Mouse (Mus musculus) liver, embryonic 14.5 days (tissue): ENCODE data around the gene Prex1. TPM values are rescaled to one million over a fixed set of nuclear protein-coding genes. Genes with fewer than 3 reads are reported as not detected.

Experiments used
- ATAC-seq: fragments of 200-750 bp; cut with Nextera tagmentation; 2 replicates; pipeline ENCODE4 v1.8.0; 2017; ENCODE audit warnings: moderate number of reproducible peaks, mild to moderate bottlenecking, moderate library complexity; ENCODE audit not compliant: insufficient read depth
- DNase-seq, 3 experiments: peaks; one replicate each; pipeline ENCODE4 v3.0.0-alpha.2; 2012 to 2013; ENCODE audit warnings: low read depth in 3 of 3, low spot score in 3 of 3
- H3K27ac ChIP-seq: fragments of 300-500 bp; sonication (generic); 2 replicates; pipeline ENCODE4 v1.5.1; 2014; ENCODE audit warnings: moderate library complexity, mild to moderate bottlenecking, control low read depth, inconsistent platforms
- H3K27me3 ChIP-seq: fragments of 300-500 bp; sonication (generic); 2 replicates; pipeline ENCODE4 v1.6.1; 2014; ENCODE audit warnings: mild to moderate bottlenecking, low read length, moderate library complexity; ENCODE audit not compliant: control insufficient read depth, insufficient read depth
- H3K36me3 ChIP-seq: fragments of 300-500 bp; sonication (generic); replicated peaks from 2 replicates; pipeline ENCODE4 v1.6.1; 2014; ENCODE audit warnings: low read depth; ENCODE audit not compliant: control insufficient read depth, insufficient read depth
- H3K4me1 ChIP-seq, 2 experiments: fragments of 200-500 bp in 1 of 2; fragments of 300-500 bp in 1 of 2; sonication (generic) in 1 of 2; replicated peaks; 2 replicates each; pipeline ENCODE4 v1.6.1; 2012 to 2014; ENCODE audit warnings: antibody characterized with exemption in 1 of 2, inconsistent platforms in 1 of 2, low read length in 1 of 2; ENCODE audit not compliant: control insufficient read depth in 2 of 2, insufficient read depth in 2 of 2
- H3K4me2 ChIP-seq: fragments of 300-500 bp; sonication (generic); 2 replicates; pipeline ENCODE4 v1.6.1; 2014; ENCODE audit warnings: low read depth, mild to moderate bottlenecking, control low read depth, moderate library complexity
- H3K4me3 ChIP-seq, 2 experiments: fragments of 200-500 bp in 1 of 2; fragments of 300-500 bp in 1 of 2; sonication (generic) in 1 of 2; 2 replicates each; pipeline ENCODE4 v1.5.1; 2012 to 2014; ENCODE audit warnings: low read depth in 2 of 2, low read length in 2 of 2, mild to moderate bottlenecking in 2 of 2, control low read depth in 1 of 2, inconsistent platforms in 1 of 2, moderate library complexity in 1 of 2; ENCODE audit not compliant: insufficient read depth in 1 of 2
- H3K9ac ChIP-seq: fragments of 300-500 bp; sonication (generic); replicated peaks from 2 replicates; pipeline ENCODE4 v1.6.1; 2014; ENCODE audit warnings: mild to moderate bottlenecking, control low read depth, moderate library complexity
- H3K9me3 ChIP-seq: fragments of 300-500 bp; sonication (generic); 2 replicates; pipeline ENCODE4 v1.6.1; 2016; ENCODE audit warnings: low read length, mixed read lengths; ENCODE audit not compliant: control insufficient read depth
- CTCF ChIP-seq: IDR thresholded peaks from 2 replicates; pipeline ENCODE4 v1.5.1; 2016; ENCODE audit warnings: antibody characterized with exemption, low read depth, control low read depth
- EP300 ChIP-seq: IDR thresholded peaks from 2 replicates; pipeline ENCODE4 v1.6.1; 2016; ENCODE audit warnings: antibody characterized with exemption, low read depth
- WGBS: fragments of 180-500 bp; shearing (Covaris S2); extraction: QIAGEN DNeasy Blood & Tissue Kit; methylation state at CpG from one replicate; pipeline ENCODE4 v1.1.7; 2014; ENCODE audit not compliant: insufficient replicate concordance; 5-methylcytosine and 5-hydroxymethylcytosine counted together
- polyA plus RNA-seq, 2 experiments: library from polyadenylated mRNA; depleted of rRNA in 1 of 2; stranded (reverse) in 1 of 2; unstranded in 1 of 2; fragments of >200 nt; fragmentation: Nextera tagmentation in 1 of 2; extraction: Ambion mirVana in 1 of 2; gene quantifications; 2 replicates each; pipeline versions ENCODE4 v1.2.1 to v1.2.3; 2012 to 2014

The Prex1 gene
- polyA plus RNA-seq, 2 experiments, result 9.2 to 10.0 TPM

- WGBS, result 77% methylated on average over 13 of the region's 13 CpGs
- no peak for TF ChIP-seq EP300
- TF ChIP-seq CTCF, result no peak
- Histone ChIP-seq H3K4me3 (no peak overlapping the region), H3K4me1 (peaks cover 59 to 66% of the 10 kb centered on the region in 2 experiments), H3K27me3 (no peaks in the 10 kb centered on the region), H3K36me3 (peaks cover 11% of the 10 kb centered on the region), H3K4me2 (peak overlapping the region; percentile 91), H3K27ac (no peak overlapping the region), H3K9ac (no peak overlapping the region), H3K9me3 (peaks cover 4% of the 10 kb centered on the region)
- ATAC-seq (no peak), DNase-seq (no peak)
Observed at GRCm38 (mm10) chr2:166700732-166701131, 12.9 kb downstream of the Prex1 start.

DNA sequence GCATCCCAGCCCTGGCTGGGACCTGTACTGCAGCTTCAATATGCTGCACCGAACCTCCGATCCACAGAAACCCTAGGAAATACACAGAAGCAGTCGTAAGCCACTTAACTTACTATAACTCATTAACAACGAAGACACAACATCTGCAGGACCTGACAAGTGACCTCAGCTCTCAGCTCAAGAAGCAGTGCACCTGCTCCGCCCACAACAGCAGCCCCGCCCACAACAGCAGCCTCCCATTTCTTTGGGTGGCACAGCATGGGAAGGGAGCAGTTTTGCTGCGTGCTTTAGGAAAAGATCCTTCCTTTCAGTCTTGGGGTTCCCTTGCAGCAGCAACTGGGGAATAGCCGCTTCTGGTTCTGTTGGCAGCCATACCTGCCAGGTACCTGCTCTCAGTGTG lies 13.5 kb downstream of the Prex1 start:
- no peak overlapping the region for H3K27ac ChIP-seq
- no peak for TF ChIP-seq CTCF
- TF ChIP-seq EP300, result no peak
- no peak for DNase-seq
- H3K4me3 ChIP-seq, result no peak overlapping the region
- no peak for ATAC-seq
- 54% methylated on average over 8 of the region's 8 CpGs for WGBS
- H3K36me3 ChIP-seq, result peaks cover 6% of the 10 kb centered on the region
- H3K9ac ChIP-seq, result no peak overlapping the region
- peaks cover 53 to 61% of the 10 kb centered on the region in 2 experiments for H3K4me1 ChIP-seq
- no peak overlapping the region; the same call in 1 of the 2 replicates for H3K4me2 ChIP-seq
- peaks cover 4% of the 10 kb centered on the region for H3K9me3 ChIP-seq
- no peaks in the 10 kb centered on the region for H3K27me3 ChIP-seq

DNA sequence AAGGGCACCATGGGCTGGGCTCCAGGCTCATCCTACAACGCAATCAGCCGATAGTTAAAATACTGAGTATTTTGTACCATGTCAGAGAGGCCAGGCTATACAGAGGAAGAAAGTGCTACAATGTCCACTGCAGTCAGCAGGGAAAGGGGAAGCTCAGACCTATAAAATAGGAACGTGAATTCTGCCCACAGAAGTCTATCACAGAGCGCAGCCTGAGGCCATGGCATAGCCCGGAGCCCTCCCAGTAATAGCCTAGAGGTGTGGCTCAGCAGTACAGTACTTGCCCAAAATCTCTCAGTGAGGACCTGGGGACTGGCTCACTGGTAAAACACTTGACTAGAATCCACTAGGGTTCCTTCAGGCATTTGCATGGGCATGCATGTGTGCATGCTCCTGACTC lies 14.1 kb downstream of the Prex1 start:
- TF ChIP-seq EP300, result no peak
- TF ChIP-seq CTCF, result no peak
- H3K9me3 ChIP-seq, result peaks cover under 1% of the 10 kb centered on the region
- no peak overlapping the region for H3K9ac ChIP-seq
- no peak for ATAC-seq
- peaks cover 3% of the 10 kb centered on the region for H3K36me3 ChIP-seq
- 58% methylated on average over 5 of the region's 5 CpGs for WGBS
- H3K27ac ChIP-seq, result no peak overlapping the region
- no peaks in the 10 kb centered on the region for H3K27me3 ChIP-seq
- H3K4me1 ChIP-seq, result peaks cover 55 to 61% of the 10 kb centered on the region in 2 experiments
- H3K4me3 ChIP-seq, result no peak overlapping the region
- H3K4me2 ChIP-seq, result no peak overlapping the region
- DNase-seq, result no peak

GRCm38 (mm10) chr2:166694616-166695015 lies 19.0 kb downstream of the Prex1 start:
- no peak overlapping the region for H3K9ac ChIP-seq
- H3K27ac ChIP-seq, result no peak overlapping the region
- H3K4me2 ChIP-seq, result no peak overlapping the region
- TF ChIP-seq EP300 (no peak), CTCF (no peak)
- no peaks in the 10 kb centered on the region; the same call in 1 of the 2 replicates for H3K9me3 ChIP-seq
- 84% methylated on average over 2 of the region's 2 CpGs for WGBS
- no peaks in the 10 kb centered on the region for H3K36me3 ChIP-seq
- peaks cover 16 to 19% of the 10 kb centered on the region in 2 experiments for H3K4me1 ChIP-seq
- H3K27me3 ChIP-seq, result no peaks in the 10 kb centered on the region
- DNase-seq (peak in 2 of 3 experiments; percentile 58 to 64), ATAC-seq (peak; percentile 64; the same call in 1 of the 2 replicates)
- H3K4me3 ChIP-seq, result no peak overlapping the region

DNA sequence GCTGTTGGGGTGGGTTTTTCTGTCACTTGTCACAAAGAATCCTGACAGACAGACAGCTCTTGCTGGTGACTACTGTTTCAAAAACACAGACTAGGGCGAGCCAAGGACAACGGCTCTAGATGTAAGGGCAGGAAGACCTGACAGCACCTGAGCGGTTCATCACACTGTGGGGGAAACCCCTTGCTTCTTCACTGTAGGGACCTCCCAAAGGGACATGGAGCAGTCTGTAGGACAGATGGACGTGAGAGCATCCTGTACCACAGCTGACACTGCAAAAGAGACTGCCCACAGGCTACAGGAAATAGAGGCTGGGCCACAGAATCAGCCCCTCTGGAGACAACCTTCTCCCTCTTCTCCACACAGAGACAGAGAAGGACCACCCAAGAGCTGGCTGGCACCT lies 20.2 kb downstream of the Prex1 start:
- H3K4me2 ChIP-seq, result no peak overlapping the region
- H3K9me3 ChIP-seq, result no peaks in the 10 kb centered on the region; the same call in 1 of the 2 replicates
- no peak overlapping the region for H3K4me3 ChIP-seq
- WGBS, result 73% methylated on average over 4 of the region's 4 CpGs
- no peaks in the 10 kb centered on the region for H3K36me3 ChIP-seq
- peaks cover 11% of the 10 kb centered on the region in 2 experiments for H3K4me1 ChIP-seq
- no peak for TF ChIP-seq EP300
- no peak for TF ChIP-seq CTCF
- DNase-seq (no peak), ATAC-seq (no peak)
- H3K9ac ChIP-seq, result no peak overlapping the region
- H3K27ac ChIP-seq, result no peak overlapping the region
- no peaks in the 10 kb centered on the region for H3K27me3 ChIP-seq
